Mouse (Mus musculus): ENCODE measurements around the gene Stk11ip. TPM values are rescaled to one million over a fixed set of nuclear protein-coding genes. Genes with fewer than 3 reads are reported as not detected.

The Stk11ip gene
- total RNA-seq, 2 experiments from 2014 or later = 5.5 to 6.3 TPM

DNA sequence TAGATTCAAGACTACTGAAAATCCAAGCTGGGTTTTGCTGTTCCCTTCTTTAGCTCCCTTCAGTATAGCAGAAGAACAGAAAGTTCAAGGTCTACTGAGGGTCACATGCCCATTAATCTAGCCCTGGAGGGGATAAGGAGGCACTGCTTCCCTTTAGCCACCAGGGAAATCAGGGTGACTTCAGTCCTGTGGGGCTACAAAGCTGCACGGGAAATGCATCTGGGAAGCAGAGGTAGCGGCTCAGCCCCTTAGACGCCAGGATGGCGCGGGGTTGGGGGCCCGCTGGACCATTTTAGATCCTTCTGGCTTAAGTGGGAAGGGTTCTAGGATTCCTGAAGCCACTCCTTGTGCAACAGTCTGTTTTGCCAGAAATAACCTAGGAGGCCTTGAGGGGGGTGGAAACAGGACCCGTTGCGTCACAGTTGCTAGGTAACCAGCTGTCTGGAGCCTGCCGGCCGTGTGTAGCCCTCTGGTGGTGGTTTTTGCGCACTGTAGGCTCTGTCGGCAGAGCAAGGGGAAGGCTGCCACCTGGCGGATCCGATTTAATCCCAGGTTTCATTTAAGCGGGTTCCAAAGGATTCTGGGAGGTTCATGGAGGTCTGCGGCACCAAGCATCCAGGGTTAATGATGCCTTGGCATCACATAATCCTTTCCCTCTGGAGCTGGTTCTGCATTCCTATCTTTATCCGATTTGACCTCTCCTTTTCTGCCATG lies 38.0 kb downstream of the Stk11ip start:
- DNase-seq = peak; percentile 92
- intact Hi-C loops (cut with DNase I; ENCODE audit: low total_unique reads) = loop anchor here (5.0 to 10.0 kb wide), 2 partner anchors 72 to 225 kb away; no protein-coding TSS in a partner anchor

DNA sequence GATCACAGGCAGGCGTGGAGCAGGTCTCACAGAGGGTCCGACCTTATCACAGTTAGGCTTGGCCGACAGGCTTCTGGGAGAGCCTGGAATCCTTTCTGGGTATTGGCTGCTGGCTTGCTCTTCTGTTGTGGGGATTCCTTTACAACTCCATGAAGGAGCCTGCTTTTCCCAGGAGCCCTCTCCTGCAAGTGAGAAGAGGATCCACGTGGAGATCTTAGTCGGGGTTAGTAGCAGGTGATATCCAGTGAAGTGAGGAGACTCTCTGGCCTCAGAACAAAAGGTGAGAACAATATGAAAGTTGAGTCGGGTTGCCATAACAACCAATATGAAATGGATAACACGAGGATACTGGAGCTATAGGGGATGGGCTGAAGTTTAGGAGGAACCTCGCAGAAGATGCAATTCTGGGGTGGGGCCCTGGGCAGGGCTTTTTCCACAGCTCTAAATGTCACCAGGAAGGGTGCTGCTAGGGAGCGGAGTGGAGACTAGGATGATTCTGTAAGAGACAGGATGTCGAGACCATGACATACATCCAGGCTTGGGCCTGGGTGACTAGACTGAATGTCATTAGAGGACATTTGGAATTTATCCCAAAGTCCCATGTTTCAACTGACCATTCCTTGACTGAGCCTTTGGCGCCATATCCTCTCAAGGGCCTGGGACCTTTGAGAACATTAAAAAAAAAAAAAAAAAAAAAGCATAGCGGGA lies 39.0 kb downstream of the Stk11ip start:
- intact Hi-C loops (cut with DNase I; ENCODE audit: low total_unique reads) = no loop called here
- no peak for DNase-seq

DNA sequence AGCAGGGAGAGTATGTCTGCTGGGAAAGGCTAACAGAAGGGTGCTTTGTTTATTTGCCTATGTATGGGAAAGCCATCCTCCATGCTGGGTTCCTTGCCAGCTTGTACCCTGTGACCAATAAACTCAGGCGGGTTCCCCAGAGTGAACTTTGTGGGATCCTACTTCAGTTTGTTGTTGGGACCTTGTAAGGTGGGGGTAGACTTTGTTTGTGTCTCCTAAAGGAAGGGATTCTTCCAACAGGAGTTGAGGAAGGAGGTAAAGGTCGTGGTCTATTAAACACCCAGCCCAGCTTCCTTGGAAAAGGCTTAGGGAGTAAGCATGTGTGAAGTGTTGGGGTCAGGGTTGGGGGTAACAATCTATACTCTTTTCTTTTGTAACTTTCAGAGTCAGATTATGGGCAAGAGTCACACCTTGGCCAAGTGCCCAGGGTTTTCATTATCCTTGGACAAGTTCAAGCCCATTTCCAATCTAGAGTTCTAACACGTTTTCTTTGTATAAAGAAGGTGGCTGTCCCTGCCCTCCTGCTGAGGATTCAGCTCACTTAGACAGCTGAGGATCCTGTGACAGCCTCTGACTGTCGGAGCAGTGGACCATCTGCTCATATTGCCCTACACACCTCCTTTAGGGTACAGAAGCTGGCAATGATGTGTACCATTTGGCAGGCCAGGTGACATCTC lies 40.0 kb downstream of the Stk11ip start:
- intact Hi-C loops (cut with DNase I; ENCODE audit: low total_unique reads) = no loop called here
- DNase-seq = no peak

DNA sequence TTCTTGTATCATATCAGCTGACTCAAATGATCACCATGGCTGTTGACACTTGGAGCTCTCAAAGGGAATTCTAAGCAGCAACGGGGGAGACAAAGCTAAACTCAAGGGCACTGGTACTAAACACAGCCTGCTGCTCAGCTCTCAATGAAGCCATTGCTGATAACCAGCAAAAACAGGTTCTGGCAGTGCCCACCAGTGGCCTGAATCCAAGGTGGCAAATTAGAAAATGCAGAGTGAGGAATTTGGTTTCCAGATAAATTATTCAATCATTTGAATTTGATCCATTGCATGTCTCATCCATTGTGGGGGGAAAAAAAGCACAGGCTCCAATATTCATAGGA lies 40.5 kb downstream of the Stk11ip start:
- no peak for DNase-seq
- intact Hi-C loops (cut with DNase I; ENCODE audit: low total_unique reads) = no loop called here

DNA sequence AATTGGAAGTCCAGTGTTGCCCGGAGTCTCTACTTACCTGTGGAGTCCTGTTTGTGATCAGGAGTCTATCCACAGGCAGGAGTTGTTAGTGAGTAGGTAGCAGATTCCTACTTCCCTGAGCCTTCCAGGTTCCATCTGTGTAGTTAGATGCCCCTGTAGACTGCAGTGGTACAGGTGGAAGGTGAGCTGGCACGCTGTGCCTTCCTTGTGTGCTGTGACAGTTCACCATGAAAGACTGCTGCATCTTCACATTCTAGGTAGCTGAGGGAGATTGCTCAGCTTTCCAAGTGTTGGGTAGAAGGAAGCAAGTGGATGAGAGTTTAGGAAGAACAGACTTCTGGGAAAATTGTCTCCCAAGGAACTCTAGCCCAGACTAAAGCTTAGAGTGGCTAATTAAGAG lies 42.8 kb downstream of the Stk11ip start:
- intact Hi-C loops (cut with DNase I; ENCODE audit: low total_unique reads) = no loop called here
- DNase-seq = no peak

DNA sequence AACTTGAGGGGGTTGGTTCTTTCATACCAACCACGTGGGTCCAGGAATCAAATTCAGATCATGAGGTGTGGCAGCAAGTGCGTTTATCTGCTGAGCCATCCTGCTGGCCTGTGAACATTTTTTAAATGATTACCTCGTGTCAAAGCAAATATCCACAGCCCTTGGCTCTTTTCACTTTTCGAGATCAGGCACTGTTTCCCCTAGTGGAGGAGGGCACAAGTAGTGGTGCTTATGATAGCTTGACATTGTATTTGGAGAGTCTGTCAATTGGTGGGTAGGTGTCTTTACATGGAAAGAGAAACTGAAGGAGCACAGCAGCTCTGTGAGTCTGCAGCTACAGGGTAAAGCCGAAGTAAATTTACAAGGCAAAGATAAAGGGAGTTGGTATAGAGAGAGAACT lies 43.6 kb downstream of the Stk11ip start:
- intact Hi-C loops (cut with DNase I; ENCODE audit: low total_unique reads) = no loop called here
- DNase-seq = no peak

DNA sequence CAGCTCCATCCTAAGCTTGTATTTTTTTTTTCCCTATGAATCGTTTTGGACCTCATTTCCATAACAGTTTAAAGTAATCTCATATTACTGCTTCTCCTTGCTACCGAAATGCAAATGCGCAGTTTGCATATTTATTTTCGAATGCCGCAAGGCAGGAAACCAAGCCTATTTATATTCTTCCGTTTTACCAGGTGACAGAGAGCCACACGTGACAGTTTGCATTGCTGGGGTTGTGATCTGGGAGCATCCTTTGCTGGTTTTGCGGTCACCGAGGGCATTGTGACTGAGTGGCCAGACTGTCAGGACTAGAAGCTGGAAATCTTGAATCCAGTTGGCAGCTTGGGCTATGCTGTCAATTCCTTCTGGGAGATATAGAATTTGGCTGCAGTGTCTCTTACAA lies 44.3 kb downstream of the Stk11ip start:
- intact Hi-C loops (cut with DNase I; ENCODE audit: low total_unique reads) = no loop called here

DNA sequence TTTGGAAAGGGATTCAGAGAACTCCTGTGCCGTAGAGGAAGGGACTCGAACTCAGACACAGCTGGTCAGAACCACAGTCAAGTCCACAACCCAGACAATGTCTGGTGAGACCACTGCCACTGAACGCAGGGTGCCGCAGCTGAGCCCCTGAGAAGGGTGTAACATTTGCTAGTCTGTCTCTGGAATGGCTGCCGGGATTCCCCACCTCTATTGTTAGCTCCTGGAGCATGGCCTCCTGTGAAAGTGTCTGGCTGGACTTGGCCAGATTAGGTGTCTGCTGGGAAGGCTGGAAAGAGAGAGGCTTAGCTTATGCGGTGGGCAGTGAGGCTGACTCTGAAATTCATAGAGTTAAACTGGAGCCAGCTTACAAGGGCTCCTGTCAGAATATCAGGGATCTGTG lies 49.1 kb downstream of the Stk11ip start:
- DNase-seq = no peak
- intact Hi-C loops (cut with DNase I; ENCODE audit: low total_unique reads) = no loop called here

More for the DNA sequence above, 44.3 kb downstream of the Stk11ip start:
- DNase-seq = no peak

DNA sequence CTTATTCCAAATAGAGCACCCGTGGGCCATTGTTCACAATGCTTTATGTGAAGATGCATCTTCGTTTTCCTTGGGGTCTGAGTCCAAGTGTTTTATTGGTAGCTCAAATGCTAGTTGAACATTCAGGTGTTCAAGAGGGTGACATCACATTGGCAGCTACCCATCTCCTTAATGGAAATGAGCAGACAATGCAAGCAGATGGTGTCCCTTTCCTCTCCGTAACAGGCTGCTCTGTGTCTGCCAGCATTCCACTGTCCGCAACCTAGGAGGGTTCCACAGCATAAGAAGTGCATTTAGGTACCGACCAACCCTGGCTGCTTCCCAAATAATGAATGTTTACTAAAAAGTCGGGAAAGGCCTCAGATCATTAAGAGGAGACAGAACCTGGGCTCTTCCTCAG lies 51.4 kb downstream of the Stk11ip start:
- no peak for DNase-seq
- intact Hi-C loops (cut with DNase I; ENCODE audit: low total_unique reads) = no loop called here

DNA sequence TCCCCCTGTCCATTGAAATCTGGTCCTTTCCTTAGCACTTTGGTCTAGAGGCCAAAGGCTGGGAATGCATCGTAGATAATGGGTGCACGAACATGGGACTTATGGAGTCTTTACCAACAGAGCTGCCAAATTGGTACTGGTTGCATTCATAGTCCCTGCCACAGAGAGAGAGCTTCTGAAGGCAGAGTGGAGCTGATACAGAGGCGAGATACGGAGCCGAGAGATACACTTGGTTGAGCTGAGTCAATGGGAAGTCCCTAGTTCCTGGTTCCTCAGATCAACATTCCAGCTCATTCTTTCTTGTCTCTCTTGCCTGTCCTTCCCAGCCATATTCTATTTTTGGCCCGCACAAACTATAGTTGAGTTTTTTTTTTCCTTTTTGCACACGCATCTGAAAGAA lies 52.4 kb downstream of the Stk11ip start:
- no peak for DNase-seq
- intact Hi-C loops (cut with DNase I; ENCODE audit: low total_unique reads) = no loop called here

DNA sequence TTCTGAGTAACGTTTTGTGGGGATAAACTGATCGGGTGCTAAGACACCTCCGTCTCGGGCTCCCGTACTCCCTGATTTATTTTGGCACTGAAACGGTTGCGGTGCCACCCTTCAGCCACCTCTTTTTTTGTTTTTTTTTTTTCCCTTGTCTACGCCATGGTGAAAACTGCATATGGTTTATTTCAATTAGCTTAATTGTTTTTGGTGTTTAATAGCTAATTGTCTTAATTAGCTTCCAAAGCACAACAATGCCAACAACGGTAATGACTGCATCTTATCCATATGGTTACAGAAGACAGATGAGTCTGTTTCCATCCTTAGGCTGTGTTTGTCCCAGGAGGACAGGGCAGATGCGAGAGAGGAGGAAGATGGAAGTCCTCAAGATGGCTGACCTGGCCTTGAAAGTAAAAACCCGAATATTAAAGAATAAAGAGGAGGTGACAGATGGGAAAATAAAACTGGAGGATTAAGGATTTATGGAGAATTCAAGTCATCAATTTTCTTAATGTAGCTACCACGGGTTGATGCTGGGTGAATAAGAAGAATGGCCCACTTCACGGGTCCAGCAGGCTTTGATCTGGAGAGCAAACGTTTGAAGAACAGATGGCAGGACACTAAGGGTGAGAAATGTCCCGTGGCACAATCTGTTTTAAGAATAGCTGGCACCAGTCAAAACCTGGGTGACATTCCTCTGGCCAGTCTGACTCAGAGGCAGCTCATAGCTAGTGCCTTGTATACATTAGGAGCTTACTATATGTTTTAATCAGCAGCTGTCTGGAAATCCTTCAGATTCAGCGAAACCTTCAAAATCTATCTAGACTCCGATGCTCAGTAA lies 53.4 kb downstream of the Stk11ip start:
- no peak for DNase-seq
- intact Hi-C loops (cut with DNase I; ENCODE audit: low total_unique reads) = no loop called here

DNA sequence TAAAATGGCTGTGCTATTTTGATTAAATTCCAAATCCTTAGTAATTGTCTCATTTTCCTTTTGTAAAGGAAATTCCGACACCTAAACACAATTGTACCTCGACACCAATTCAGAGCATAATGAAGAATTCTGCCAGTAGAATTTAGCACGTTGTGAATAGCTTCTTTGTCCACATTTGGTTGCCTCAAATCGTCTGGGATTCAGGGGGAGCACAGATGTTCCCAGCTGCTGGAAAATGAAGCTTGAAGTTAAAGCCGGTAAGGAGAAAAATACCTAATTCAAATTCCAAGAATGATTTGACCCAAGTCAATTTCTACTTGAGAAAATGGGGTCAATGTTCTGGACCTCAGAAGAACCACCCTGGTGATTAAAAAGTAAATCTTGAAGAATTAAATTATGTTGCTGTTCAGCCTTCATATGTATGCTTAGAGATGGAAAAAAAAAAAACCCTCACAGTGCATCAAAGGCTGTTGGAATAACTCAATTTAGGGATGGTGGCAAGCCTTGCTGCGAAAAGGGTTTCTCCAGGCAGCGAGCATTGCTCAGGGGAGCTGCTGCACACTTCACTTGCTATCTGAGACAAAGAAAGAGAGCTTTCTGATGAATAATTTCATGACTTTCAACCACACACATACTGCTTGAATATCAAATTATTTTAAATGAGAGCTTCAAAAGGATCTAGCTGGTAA lies 60.8 kb downstream of the Stk11ip start:
- intact Hi-C loops (cut with DNase I; ENCODE audit: low total_unique reads) = no loop called here
- DNase-seq = no peak

DNA sequence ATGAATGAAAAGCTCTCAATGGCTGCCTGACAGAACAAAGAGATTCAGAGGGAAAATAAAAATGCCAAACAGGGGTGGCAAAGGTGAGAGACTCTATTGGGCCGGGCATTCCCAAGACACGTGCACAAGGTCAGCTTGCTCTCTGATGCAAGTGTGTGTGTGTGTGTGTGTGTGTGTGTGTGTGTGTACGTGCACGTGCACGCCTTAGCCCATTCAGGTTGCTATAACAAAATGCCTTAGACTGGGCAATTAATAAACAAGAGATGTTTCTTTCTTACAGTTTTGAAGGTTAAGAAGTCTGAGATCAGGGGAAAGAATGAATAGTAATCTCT lies 61.3 kb downstream of the Stk11ip start:
- no peak for DNase-seq
- intact Hi-C loops (cut with DNase I; ENCODE audit: low total_unique reads) = no loop called here

DNA sequence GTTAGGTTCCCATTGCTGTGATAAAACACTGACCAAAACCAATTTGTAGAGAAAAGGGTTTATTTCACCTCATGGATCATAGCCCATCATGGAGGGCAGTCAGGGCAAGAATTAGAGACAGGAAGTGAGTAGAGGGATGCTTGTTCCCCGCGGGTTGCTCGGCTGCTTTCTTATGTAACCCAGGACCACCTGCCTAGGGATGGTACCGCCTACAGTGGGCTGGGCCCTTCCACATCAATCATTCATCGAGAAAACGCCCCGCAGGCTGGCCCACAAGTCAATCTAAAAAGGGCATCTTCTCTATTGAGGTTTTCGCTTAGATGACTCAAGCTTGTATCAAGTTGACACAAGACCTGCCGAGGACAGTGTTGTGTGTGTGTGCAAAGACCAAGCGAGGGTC lies 61.7 kb downstream of the Stk11ip start:
- intact Hi-C loops (cut with DNase I; ENCODE audit: low total_unique reads) = no loop called here
- no peak for DNase-seq

DNA sequence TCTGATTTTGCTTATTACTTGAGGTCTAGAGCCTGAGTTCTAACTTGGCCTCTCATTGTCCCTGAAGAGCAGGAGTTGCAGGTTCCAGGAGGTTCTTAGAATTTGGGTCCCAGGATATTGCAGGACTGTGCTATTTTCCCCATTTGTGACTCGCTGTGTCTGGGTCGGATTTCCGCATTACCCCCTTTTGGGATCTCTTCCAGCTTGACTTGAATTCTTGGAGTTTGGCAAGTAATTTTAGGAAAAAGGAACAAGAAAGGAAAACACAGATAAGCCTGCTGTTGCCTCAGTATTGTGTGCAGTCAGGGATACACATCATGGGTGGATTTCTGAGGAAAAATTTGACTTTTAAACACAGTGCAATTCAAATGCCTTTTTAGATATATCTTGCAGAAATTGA lies 65.5 kb downstream of the Stk11ip start:
- no peak for DNase-seq
- intact Hi-C loops (cut with DNase I; ENCODE audit: low total_unique reads) = no loop called here

Other genes with a start within 250 kb of the Stk11ip start
- gene Resp18, start 243.1 kb upstream of the Stk11ip start, total RNA-seq (2021) = not detected
- 10 to 100 TPM; 52.7 to 54.6 TPM for gene Dnpep, start 203.5 kb upstream of the Stk11ip start, total RNA-seq (2021)
- 1,000 to 10,000 TPM; 1,553 to 1,562 TPM for gene Des, start 161.2 kb upstream of the Stk11ip start, total RNA-seq (2021)
- gene Speg, start 146.2 kb upstream of the Stk11ip start, total RNA-seq (2021) = 100 to 1,000 TPM; 167 to 173 TPM
- gene Gmppa, start 85.6 kb upstream of the Stk11ip start, total RNA-seq (2021) = 10 to 100 TPM; 34.5 to 38.7 TPM
- gene Asic4, start 71.1 kb upstream of the Stk11ip start, total RNA-seq (2021) = not detected
- 10 to 100 TPM; 14.9 to 20.7 TPM for gene Chpf, start 42.2 kb upstream of the Stk11ip start, total RNA-seq (2021)
- gene Tmem198, start 42.0 kb upstream of the Stk11ip start, total RNA-seq (2021) = under 1 TPM; 0.09 to 0.25 TPM
- gene Obsl1, start 15.1 kb upstream of the Stk11ip start, total RNA-seq (2021) = 10 to 100 TPM; 65.6 to 69.5 TPM
- 1 to 10 TPM; 6.5 to 7.7 TPM for gene Inha, start 14.5 kb upstream of the Stk11ip start, total RNA-seq (2021)
- gene Slc4a3, start 24.7 kb downstream of the Stk11ip start, total RNA-seq (2021) = 1 to 10 TPM; 5.2 to 6.2 TPM